Mouse (Mus musculus) kidney, postnatal 36 days (tissue): Measurements from ENCODE around the gene Chid1.

ENCODE experiments used
- DNase-seq, 2 experiments: peaks; one replicate each; pipeline ENCODE4 v3.0.0; 2021 to 2022; ENCODE audit warnings: mixed read lengths in 2 of 2

Gene Chid1

GRCm38 (mm10) chr7:141475011-141475804 lies 64.4 kb downstream of the Chid1 start, which contains the start of the genes Polr2l and Tspan4:
TSS of gene Polr2l (minus strand) at chr7:141475132.
TSS of gene Tspan4 (plus strand) at chr7:141475240.
- DNase-seq: peak; percentile 88 to 93

- no peak for DNase-seq
Observed at GRCm38 (mm10) chr7:141474160-141474559, 65.5 kb downstream of the Chid1 start.

- no peak for DNase-seq
Observed at GRCm38 (mm10) chr7:141472763-141473162, 66.9 kb downstream of the Chid1 start.

- DNase-seq: no peak
Observed at GRCm38 (mm10) chr7:141472226-141472625, 67.4 kb downstream of the Chid1 start.

- DNase-seq: no peak
Observed at GRCm38 (mm10) chr7:141471236-141471635, 68.4 kb downstream of the Chid1 start.

GRCm38 (mm10) chr7:141470637-141470944 lies 69.1 kb downstream of the Chid1 start:
- DNase-seq: no peak

GRCm38 (mm10) chr7:141469901-141470636 lies 69.6 kb downstream of the Chid1 start:
- DNase-seq: no peak

- peak in 1 of 2 experiments; percentile 52 for DNase-seq
Observed at GRCm38 (mm10) chr7:141469352-141469751, 70.3 kb downstream of the Chid1 start.

GRCm38 (mm10) chr7:141468522-141469211 lies 71.0 kb downstream of the Chid1 start:
- peak; percentile 82 for DNase-seq

GRCm38 (mm10) chr7:141468164-141468521 lies 71.5 kb downstream of the Chid1 start:
- DNase-seq: peak in 1 of 2 experiments; percentile 57

GRCm38 (mm10) chr7:141467230-141468030 lies 72.2 kb downstream of the Chid1 start, which contains the start of gene Cd151:
TSS of gene Cd151 (plus strand) at chr7:141467392.
- DNase-seq: peak; percentile 95 to 97

GRCm38 (mm10) chr7:141466607-141467148 lies 73.0 kb downstream of the Chid1 start:
- no peak for DNase-seq

- DNase-seq: no peak
Observed at GRCm38 (mm10) chr7:141466045-141466394, 73.6 kb downstream of the Chid1 start.

GRCm38 (mm10) chr7:141465388-141466044 lies 74.1 kb downstream of the Chid1 start:
- DNase-seq: no peak

- DNase-seq: peak in 1 of 2 experiments; percentile 75
Observed at GRCm38 (mm10) chr7:141464603-141465201, 75.0 kb downstream of the Chid1 start.

GRCm38 (mm10) chr7:141463824-141464602 lies 75.6 kb downstream of the Chid1 start:
- DNase-seq: peak; percentile 78 to 80

GRCm38 (mm10) chr7:141462333-141462821 lies 77.3 kb downstream of the Chid1 start:
- DNase-seq: peak; percentile 83 to 84

- DNase-seq: peak in 1 of 2 experiments; percentile 66
Observed at GRCm38 (mm10) chr7:141461521-141462332, 77.9 kb downstream of the Chid1 start.

- no peak for DNase-seq
Observed at GRCm38 (mm10) chr7:141460391-141461113, 79.1 kb downstream of the Chid1 start, which contains the start of gene Cracr2b. TSS of gene Cracr2b (plus strand) at chr7:141461094.
